Mouse (Mus musculus) layer of hippocampus, adult 8-10 months (tissue): Measurements from ENCODE around the gene Sash1. TPM values are rescaled to one million over a fixed set of nuclear protein-coding genes. Genes with fewer than 3 reads are reported as not detected.
"Not testable (repeated sequence)": the region's sequence is repeated elsewhere in the genome, so short reads cannot be mapped to it uniquely, and the experiment has no call there.

Source experiments
- DNase-seq, 2 experiments: peaks; one replicate each; pipeline ENCODE4 v3.0.0; 2022; ENCODE audit warnings: low spot score in 2 of 2
- total RNA-seq, 4 experiments: library from RNA; stranded (reverse); gene quantifications; 2 replicates each; pipeline ENCODE4 v1.2.4; 2022

Gene Sash1
- total RNA-seq, 4 experiments from 2014 or later = 74.5 to 87.6 (median 77.0) TPM

- no peak for DNase-seq
Measured at GRCm38 (mm10) chr10:8757429-8757931, 128.4 kb downstream of the Sash1 start.

DNA sequence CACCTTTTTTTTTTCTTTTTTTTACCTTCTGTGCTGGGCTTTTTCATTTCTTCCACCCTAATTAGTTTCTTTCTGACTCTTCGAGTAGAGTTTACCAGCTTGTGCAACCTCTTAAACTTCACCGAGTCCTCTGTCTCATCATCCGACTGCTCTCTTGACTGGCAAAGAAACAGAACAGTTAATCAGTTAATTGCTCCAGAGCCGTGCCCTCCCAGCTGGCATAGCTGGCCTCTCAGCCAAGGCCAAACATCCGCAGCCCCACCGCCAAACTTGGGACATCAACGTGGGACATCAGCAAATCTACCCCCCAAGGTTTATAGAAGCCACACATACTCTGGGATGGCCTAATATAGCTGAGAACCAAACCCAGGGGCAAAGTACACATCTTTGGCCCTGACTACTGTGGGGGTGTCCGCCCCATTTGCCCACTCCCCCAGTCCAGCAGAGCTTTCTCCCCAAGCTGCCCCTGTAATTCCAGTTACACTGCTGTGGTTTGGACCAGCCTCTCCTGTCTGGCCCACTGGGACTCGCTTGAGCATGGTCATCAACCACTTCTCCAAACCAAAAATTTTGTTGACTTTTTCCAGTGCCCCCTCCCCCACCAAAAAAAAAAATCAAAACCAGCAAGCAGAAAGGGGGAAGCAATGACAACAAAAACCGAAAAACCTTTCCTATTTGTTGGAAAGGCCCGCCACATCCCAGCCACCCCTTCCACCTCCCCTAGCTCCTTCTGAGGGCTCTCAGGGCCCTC is 129.1 kb downstream of the Sash1 start:
- no peak for DNase-seq

DNA sequence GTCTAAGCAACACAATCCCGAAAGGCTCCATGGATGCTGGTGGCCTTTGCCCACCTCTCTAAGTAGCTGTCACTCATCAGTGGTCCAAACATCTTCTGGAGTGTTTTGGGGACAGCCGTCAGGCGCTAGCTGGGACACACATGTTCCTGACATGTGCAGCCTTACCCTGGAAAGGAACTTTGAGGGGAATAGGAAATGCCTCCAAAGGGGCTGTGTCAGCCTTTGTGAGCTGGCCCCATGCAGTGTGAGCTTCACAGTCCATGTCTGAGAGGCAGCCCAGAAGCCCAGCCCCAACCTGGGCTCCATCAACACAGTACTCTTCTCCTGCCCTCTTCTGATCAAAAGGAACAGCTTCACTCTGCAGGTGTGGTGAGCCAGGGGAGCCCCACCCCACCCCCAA is 132.5 kb downstream of the Sash1 start:
- no peak for DNase-seq

GRCm38 (mm10) chr10:8752436-8752835 is 133.4 kb downstream of the Sash1 start:
- peak in 1 of 2 experiments; percentile 63 for DNase-seq

DNA sequence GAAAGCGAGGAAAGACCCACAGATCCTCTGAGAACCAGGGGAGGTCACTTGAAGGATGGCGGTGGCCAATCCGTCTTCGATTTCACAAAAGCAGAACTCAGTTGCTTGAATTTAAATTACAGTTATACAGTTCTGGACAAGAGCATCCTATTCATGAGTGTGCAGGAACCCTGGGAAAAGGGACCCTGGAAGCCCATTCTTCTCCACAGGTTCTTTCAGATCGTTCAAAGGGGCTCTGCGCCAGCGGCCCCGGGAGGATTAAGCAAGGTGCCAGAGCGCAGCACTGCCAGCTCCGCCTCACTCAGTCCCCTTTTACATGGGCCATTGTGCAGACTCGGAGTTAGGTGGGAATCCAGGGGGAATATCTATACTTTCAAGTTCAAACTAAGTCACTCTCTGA is 136.3 kb downstream of the Sash1 start:
- DNase-seq = no peak

GRCm38 (mm10) chr10:8747450-8748212 is 138.2 kb downstream of the Sash1 start:
- no peak for DNase-seq

DNA sequence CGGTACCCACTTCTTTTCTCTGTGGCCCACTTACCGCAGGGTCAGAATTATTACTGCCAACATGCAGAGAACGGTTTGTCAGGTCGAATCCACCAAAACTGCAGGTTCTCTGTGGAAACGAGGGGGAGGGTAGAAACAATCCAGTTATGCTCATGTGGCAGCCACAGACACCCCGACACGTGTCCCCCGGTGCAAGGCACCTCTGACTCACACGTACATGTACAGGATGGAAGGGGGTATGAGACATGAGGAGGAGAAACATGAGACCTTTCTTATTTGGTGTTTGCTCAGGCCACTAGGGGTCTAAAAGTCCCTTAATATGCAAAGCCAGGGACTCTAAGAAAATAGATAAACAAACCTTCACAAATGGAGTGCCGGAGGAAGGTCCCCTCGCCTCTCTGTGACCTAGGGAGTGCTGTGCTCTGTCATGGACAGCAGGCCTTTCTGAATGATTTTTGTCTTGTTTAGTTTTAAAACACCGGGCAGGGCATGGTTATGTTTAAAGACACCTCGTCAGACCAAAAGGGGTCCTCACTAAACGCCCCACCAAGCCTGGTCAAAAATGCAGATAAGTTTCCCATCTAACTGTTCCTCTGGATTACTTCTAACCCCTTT is 139.7 kb downstream of the Sash1 start:
- no peak for DNase-seq

- DNase-seq = peak in 1 of 2 experiments; percentile 53
Measured at GRCm38 (mm10) chr10:8742872-8743271, 143.0 kb downstream of the Sash1 start.

DNA sequence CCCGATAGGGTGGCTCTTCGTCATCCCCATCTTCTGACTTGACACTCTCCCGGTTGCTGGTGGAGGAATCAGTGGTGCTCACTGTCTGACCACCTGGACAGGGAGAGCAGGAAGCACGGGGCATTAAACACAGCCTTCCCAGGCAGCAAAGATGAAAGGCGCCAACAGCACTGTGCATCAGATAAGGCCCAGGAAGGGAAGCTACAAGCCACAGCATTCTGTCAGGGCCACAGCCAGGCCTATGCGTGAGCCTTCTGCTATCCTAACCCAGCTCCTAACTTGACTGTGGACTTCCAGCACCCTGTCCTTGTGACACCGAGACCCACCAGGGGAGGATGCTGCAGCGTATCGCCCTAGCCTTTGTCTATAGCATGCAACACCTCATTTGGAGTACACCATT is 144.4 kb downstream of the Sash1 start:
- no peak for DNase-seq

GRCm38 (mm10) chr10:8740797-8741196 is 145.1 kb downstream of the Sash1 start:
- DNase-seq = no peak

GRCm38 (mm10) chr10:8729387-8730337 is 156.2 kb downstream of the Sash1 start:
- DNase-seq = no peak

GRCm38 (mm10) chr10:8719345-8719744 is 166.5 kb downstream of the Sash1 start:
- DNase-seq = no peak

GRCm38 (mm10) chr10:8718831-8719230 is 167.0 kb downstream of the Sash1 start:
- DNase-seq = no peak

GRCm38 (mm10) chr10:8717171-8717570 is 168.7 kb downstream of the Sash1 start:
- DNase-seq = no peak

- peak; percentile 48 to 78 for DNase-seq
Measured at GRCm38 (mm10) chr10:8715679-8716284, 170.1 kb downstream of the Sash1 start.

- not testable (repeated sequence) for DNase-seq
Measured at GRCm38 (mm10) chr10:8696636-8697035, 189.2 kb downstream of the Sash1 start.

GRCm38 (mm10) chr10:8693996-8694500 is 191.8 kb downstream of the Sash1 start:
- DNase-seq = no peak

DNA sequence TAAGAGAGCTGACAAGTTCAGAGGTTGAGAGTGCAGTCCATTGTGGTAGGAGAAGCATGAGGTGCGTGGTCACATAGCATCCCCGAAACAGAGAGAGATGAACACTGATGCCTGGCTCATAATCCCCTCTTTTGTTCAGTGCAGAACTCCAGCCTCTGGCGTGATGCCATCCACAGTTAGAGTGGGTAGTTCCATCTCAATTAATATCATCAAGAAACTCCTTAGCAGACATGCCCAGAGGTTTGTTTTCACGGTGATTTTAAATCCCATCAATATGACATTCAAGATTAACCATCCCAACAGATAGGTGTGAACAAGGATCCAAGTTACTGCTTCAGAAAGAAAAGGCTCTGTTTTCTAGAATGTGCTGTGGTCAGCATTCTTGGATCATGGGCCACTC is 192.3 kb downstream of the Sash1 start:
- DNase-seq = no peak

GRCm38 (mm10) chr10:8692531-8692930 is 193.3 kb downstream of the Sash1 start:
- no peak for DNase-seq

DNA sequence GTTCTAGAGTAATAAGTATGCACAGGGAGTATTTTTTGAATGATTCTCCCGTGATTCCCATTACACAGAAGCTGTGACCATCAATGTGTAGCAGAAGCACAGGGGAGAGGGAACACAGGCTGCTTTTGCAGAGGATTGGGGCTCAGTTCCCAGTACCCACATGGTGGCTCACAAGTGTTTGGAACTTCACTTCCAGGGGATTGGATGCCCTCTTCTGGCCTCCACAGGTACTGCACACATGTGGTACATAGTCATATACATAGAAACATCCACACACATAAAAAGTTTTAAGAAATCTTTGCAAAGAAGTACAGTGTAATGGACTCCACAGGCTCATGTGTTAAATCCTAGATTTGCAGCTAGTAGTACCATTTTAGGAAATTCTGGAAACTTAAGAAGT is 199.7 kb downstream of the Sash1 start:
- DNase-seq = no peak
